Mouse (Mus musculus): ENCODE measurements around the gene Fcgr3. TPM values are rescaled to one million over a fixed set of nuclear protein-coding genes. Genes with fewer than 3 reads are reported as not detected.
"Not testable (repeated sequence)": the region's sequence is repeated elsewhere in the genome, so short reads cannot be mapped to it uniquely, and the experiment has no call there.

Gene Fcgr3
- polyA plus RNA-seq (2016; fragmentation: Nextera tagmentation; extraction: Ambion mirVana): 1.3 and 4.1 TPM in 2 replicates

GRCm38 (mm10) chr1:171064491-171065242 lies at the start of gene Fcgr3:
Fcgr3 (minus strand) TSS chr1:171064935.
- DNase-seq (ENCODE audit: low spot score): peak; percentile 95
- 0 out of 2 replicates have a peak within 1 kb of the TSS, but pooled peaks have one; percentile 2 for H3K27ac ChIP-seq
- peak within 1 kb of the TSS; percentile 56 for H3K4me3 ChIP-seq
- peaks cover 32% of the 10 kb centered on the region for H3K27me3 ChIP-seq (ENCODE audit: insufficient read depth, poor library complexity, severe bottlenecking)
- peaks cover 11% of the 10 kb centered on the region for H3K4me1 ChIP-seq
- H3K9me3 ChIP-seq, H3K36me3 ChIP-seq: not testable (repeated sequence)
- WGBS: 1% methylated on average over 43 of the region's 75 CpGs

DNA sequence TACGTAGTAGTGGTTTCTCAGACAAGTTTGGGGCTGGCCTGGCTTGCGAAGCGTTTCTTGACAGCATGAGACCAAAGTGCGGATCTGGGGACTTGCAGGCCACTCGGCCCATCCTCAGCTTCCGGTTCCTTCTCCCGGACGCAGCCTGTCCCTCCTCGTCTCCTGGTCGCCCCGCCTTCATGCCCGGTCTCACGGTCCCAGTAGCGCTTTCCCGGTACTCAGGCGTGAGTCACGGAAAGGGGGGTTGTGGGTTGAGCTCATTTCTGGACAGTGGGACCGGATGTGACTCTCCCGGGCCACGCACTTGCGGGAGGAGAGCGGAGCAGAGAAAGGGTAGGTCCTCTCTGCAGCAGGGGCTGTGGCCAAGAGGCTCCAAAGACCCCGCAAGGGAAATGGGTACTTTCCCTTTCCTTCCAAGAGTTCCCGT lies 49.2 kb upstream of the Fcgr3 start, which contains the start of gene Cfap126:
Gene Cfap126, plus strand, starts transcription at position 46 of the 427 bp plus-strand sequence.
- Histone ChIP-seq H3K4me3 (peak within 1 kb of the TSS; percentile 67), H3K4me1 (peaks cover 19% of the 10 kb centered on the region), H3K27me3 (ENCODE audit: insufficient read depth, poor library complexity, severe bottlenecking) (0 out of 2 replicates have a peak, but pooled peaks cover 2% of the 10 kb centered on the region), H3K36me3 (no peaks in the 10 kb centered on the region), H3K27ac (peak within 1 kb of the TSS; percentile 89), H3K9me3 (no peaks in the 10 kb centered on the region)
- under 1% methylated on average over 24 of the region's 24 CpGs for WGBS
- DNase-seq (ENCODE audit: low spot score): peak; percentile 93

GRCm38 (mm10) chr1:171112986-171113385 lies 48.3 kb upstream of the Fcgr3 start:
- 0 out of 2 replicates have a peak, but pooled peaks cover 3% of the 10 kb centered on the region for H3K27me3 ChIP-seq (ENCODE audit: insufficient read depth, poor library complexity, severe bottlenecking)
- no peak overlapping the region for H3K27ac ChIP-seq
- no peaks in the 10 kb centered on the region for H3K36me3 ChIP-seq
- WGBS: 80% methylated on average over 4 of the region's 4 CpGs
- H3K9me3 ChIP-seq: no peaks in the 10 kb centered on the region
- DNase-seq (ENCODE audit: low spot score): no peak
- H3K4me1 ChIP-seq: peaks cover 19% of the 10 kb centered on the region
- no peak overlapping the region for H3K4me3 ChIP-seq

- Histone ChIP-seq H3K36me3 (no peaks in the 10 kb centered on the region), H3K27ac (peak overlapping the region; percentile 86), H3K4me1 (peaks cover 19% of the 10 kb centered on the region), H3K4me3 (peak overlapping the region; percentile 71), H3K27me3 (ENCODE audit: insufficient read depth, poor library complexity, severe bottlenecking) (0 out of 2 replicates have a peak, but pooled peaks cover 3% of the 10 kb centered on the region), H3K9me3 (no peaks in the 10 kb centered on the region)
- peak; percentile 85 for DNase-seq (ENCODE audit: low spot score)
- WGBS: 3% methylated on average over 15 of the region's 15 CpGs
These were observed 47.2 kb upstream of the Fcgr3 start for GRCm38 (mm10) chr1:171111781-171112575.

GRCm38 (mm10) chr1:171111020-171111780 lies 46.5 kb upstream of the Fcgr3 start:
- 0 out of 2 replicates have a peak, but pooled peaks cover 3% of the 10 kb centered on the region for H3K27me3 ChIP-seq (ENCODE audit: insufficient read depth, poor library complexity, severe bottlenecking)
- no peaks in the 10 kb centered on the region for H3K36me3 ChIP-seq
- peaks cover 19% of the 10 kb centered on the region for H3K4me1 ChIP-seq
- DNase-seq (ENCODE audit: low spot score): peak; percentile 96
- H3K9me3 ChIP-seq: no peaks in the 10 kb centered on the region
- WGBS: under 1% methylated on average over 38 of the region's 38 CpGs
- H3K27ac ChIP-seq: peak overlapping the region; percentile 86
- H3K4me3 ChIP-seq: peak overlapping the region; percentile 71

DNA sequence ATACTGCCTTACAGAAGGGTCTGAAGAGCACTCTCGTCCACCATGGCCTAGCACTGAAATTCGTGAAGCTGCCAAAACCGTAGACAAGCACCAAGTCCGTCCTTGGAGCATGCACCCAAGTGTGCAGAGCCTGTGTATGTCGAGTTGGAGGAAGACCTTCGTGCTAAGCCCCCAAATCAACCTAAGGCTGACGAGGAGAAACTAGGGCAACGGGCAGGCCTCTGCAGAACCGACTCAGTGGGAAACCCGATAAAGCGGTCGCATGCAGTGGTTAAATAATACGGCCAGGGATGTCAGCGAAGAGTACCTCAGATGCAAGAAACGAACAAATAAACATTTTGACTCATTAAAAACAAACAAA lies 45.9 kb upstream of the Fcgr3 start:
- Histone ChIP-seq H3K9me3 (no peaks in the 10 kb centered on the region), H3K27me3 (ENCODE audit: insufficient read depth, poor library complexity, severe bottlenecking) (0 out of 2 replicates have a peak, but pooled peaks cover 3% of the 10 kb centered on the region), H3K4me3 (peak overlapping the region; percentile 71), H3K27ac (peak overlapping the region; percentile 86), H3K4me1 (peaks cover 19% of the 10 kb centered on the region), H3K36me3 (no peaks in the 10 kb centered on the region)
- WGBS: 9% methylated on average over 15 of the region's 15 CpGs
- no peak for DNase-seq (ENCODE audit: low spot score)

GRCm38 (mm10) chr1:171109620-171110019 lies 44.9 kb upstream of the Fcgr3 start:
- Histone ChIP-seq H3K9me3 (no peaks in the 10 kb centered on the region), H3K27ac (no peak overlapping the region), H3K4me3 (peak overlapping the region; percentile 24), H3K4me1 (peaks cover 19% of the 10 kb centered on the region), H3K27me3 (ENCODE audit: insufficient read depth, poor library complexity, severe bottlenecking) (0 out of 2 replicates have a peak, but pooled peaks cover 3% of the 10 kb centered on the region), H3K36me3 (no peaks in the 10 kb centered on the region)
- DNase-seq (ENCODE audit: low spot score): no peak
- WGBS: 27% methylated on average over 9 of the region's 9 CpGs

DNA sequence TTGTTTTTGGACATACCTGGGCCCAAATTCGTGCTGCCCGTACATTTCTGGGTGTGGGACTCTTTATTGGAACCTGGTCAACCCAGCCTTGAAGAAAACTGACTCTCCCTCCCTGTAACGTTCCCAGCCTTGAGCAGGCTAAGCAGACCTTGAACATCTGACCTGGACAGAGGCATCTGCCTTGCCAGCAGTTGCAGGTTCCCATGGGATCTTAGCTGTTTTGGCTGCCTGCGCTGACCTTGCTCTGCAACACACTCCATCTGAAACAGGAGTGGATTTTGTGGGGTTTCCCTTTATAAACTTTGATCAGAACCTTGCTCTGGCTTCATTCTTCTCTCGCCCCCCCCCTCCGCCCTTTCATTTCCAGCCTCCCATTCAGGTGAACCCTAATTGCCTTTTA lies 40.5 kb upstream of the Fcgr3 start:
- Histone ChIP-seq H3K9me3 (no peaks in the 10 kb centered on the region), H3K27me3 (ENCODE audit: insufficient read depth, poor library complexity, severe bottlenecking) (0 out of 2 replicates have a peak, but pooled peaks cover 3% of the 10 kb centered on the region), H3K36me3 (no peaks in the 10 kb centered on the region), H3K4me3 (no peak overlapping the region), H3K27ac (no peak overlapping the region), H3K4me1 (peaks cover 9% of the 10 kb centered on the region; the same call in 1 of the 2 replicates)
- no peak for DNase-seq (ENCODE audit: low spot score)
- WGBS: 68% methylated on average over 6 of the region's 6 CpGs

GRCm38 (mm10) chr1:171103179-171103840 lies 38.6 kb upstream of the Fcgr3 start:
- H3K4me1 ChIP-seq: peaks cover 6% of the 10 kb centered on the region; the same call in 1 of the 2 replicates
- no peak for DNase-seq (ENCODE audit: low spot score)
- no peaks in the 10 kb centered on the region for H3K9me3 ChIP-seq
- peak overlapping the region; percentile 67; the same call in 1 of the 2 replicates for H3K27ac ChIP-seq
- 9% methylated on average over 10 of the region's 10 CpGs for WGBS
- no peaks in the 10 kb centered on the region for H3K36me3 ChIP-seq
- H3K4me3 ChIP-seq: peak overlapping the region; percentile 84
- H3K27me3 ChIP-seq (ENCODE audit: insufficient read depth, poor library complexity, severe bottlenecking): no peaks in the 10 kb centered on the region

DNA sequence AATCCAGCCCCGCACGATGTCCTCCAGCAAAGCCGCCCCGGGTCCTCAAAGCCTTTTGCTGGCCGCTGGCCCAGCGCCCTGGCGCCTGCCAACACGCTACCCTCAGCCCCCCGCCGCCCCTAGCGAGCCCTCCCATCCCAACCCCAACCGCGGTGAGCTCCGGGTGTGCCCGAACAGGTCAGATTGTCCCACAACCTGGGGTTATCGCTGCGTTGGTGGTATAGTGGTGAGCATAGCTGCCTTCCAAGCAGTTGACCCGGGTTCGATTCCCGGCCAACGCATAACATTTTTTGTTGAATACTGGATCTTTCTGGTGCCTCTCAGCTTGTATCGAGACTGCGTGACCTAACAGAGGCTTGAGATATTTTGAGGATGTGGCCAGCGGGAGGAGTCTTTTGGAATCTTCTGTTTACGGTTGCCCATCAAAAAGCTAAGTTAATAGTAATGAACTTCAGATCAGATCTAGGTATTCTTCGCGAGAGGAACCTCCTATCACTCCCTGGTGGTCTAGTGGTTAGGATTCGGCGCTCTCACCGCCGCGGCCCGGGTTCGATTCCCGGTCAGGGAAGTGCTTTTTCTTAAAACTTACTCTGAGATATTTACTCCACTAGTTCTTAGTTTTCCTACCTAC lies 37.9 kb upstream of the Fcgr3 start:
- DNase-seq (ENCODE audit: low spot score): peak; percentile 91

DNA sequence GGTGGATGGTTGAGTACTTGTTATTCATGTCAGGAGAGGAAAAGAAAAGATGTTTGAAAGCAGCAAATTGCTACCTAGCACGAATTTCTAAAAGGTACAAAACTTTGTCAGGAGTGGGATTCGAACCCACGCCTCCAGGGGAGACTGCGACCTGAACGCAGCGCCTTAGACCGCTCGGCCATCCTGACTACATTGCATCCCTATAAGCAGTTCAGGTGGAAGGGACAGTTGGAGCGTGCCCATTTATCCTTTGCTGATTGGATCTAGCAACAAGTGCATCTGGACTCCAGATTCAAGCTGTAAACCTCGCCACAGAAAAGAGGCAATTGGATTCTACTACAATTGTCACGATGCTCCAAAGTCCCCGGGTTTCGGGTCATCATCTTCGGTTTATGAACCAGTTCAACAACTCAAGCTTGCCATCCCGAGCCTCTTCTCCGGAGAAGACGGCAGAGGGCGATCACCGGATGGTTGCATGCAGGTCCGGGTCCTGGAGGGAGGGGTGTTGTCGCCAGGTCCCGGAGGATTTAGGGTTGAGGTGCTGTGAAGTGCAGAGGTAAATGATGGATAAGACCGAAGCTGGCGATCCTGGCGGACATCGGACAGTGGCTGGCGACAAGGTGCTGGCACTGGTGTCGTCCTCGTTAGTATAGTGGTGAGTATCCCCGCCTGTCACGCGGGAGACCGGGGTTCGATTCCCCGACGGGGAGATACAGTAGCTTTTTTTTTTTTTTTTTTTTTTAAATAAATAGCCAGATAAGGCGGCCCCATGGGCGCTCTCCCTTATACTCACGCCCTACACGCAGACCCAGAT lies 37.2 kb upstream of the Fcgr3 start:
- Histone ChIP-seq H3K27me3 (ENCODE audit: insufficient read depth, poor library complexity, severe bottlenecking) (no peaks in the 10 kb centered on the region), H3K27ac (peak overlapping the region; percentile 87), H3K4me3 (peak overlapping the region; percentile 84), H3K36me3 (no peaks in the 10 kb centered on the region), H3K4me1 (peaks cover 15% of the 10 kb centered on the region), H3K9me3 (no peaks in the 10 kb centered on the region)
- peak; percentile 95 for DNase-seq (ENCODE audit: low spot score)
- WGBS: under 1% methylated on average over 40 of the region's 40 CpGs

More for the DNA sequence above, 37.9 kb upstream of the Fcgr3 start:
- Histone ChIP-seq H3K4me1 (peaks cover 8% of the 10 kb centered on the region; the same call in 1 of the 2 replicates), H3K36me3 (no peaks in the 10 kb centered on the region), H3K27ac (peak overlapping the region; percentile 87), H3K27me3 (ENCODE audit: insufficient read depth, poor library complexity, severe bottlenecking) (no peaks in the 10 kb centered on the region), H3K4me3 (peak overlapping the region; percentile 84), H3K9me3 (no peaks in the 10 kb centered on the region)
- under 1% methylated on average over 35 of the region's 35 CpGs for WGBS

All from heart, embryonic 10.5 days (tissue).